Mouse (Mus musculus): Measurements from ENCODE around the gene Cenpb.

Cenpb gene

DNA sequence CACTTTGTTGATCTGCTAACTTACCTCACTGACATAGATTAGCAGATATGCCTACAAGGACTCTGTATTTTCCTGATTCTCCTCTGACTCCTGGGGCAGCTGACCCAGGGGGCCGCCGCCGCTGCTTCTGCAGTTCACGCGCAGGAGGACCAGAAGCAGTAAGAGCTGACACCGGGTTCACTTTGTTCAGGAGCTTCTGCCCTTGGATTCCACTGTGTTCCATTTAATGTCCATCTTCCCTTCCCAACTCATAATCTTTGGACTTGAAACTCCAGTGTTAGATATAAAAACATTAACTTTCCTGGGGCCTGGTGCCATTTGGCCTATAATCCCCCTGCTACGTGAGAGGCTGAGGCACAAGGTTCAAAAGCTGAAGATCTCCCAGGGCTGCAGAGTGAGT lies 15.9 kb downstream of the Cenpb start:
- DNase-seq: no peak

GRCm38 (mm10) chr2:131160671-131161111 lies 19.2 kb downstream of the Cenpb start:
- DNase-seq: no peak

GRCm38 (mm10) chr2:131159938-131160581 lies 19.8 kb downstream of the Cenpb start, which contains the start of gene 1700037H04Rik:
Gene 1700037H04Rik, minus strand, starts transcription at chr2:131160081.
- peak; percentile 95 for DNase-seq

- DNase-seq: no peak
Measured at GRCm38 (mm10) chr2:131159491-131159910, 20.4 kb downstream of the Cenpb start.

DNA sequence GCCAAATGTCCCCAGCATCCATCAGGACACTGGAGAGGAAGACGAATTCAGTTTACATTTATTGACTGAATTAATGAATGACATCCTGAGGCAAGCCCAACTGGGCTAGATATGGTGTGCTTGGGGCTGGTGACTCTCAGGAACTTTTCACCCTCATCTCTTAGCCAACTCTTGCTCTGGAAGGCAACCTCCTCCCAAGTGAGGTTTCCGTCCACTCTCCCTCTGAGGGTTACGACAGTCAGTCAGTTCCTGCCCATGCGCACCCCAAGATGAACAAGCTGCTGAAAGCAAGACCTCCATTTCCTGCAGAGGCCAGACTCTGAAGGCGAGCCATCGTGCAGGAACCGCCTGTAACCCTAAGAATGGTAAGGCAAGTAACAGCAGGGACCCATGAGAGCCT lies 22.9 kb downstream of the Cenpb start:
- DNase-seq: no peak

GRCm38 (mm10) chr2:131154036-131154435 lies 25.8 kb downstream of the Cenpb start:
- no peak for DNase-seq

- no peak for DNase-seq
Measured at GRCm38 (mm10) chr2:131152166-131152730, 27.6 kb downstream of the Cenpb start.

GRCm38 (mm10) chr2:131149254-131149578 lies 30.7 kb downstream of the Cenpb start:
- DNase-seq: no peak

DNA sequence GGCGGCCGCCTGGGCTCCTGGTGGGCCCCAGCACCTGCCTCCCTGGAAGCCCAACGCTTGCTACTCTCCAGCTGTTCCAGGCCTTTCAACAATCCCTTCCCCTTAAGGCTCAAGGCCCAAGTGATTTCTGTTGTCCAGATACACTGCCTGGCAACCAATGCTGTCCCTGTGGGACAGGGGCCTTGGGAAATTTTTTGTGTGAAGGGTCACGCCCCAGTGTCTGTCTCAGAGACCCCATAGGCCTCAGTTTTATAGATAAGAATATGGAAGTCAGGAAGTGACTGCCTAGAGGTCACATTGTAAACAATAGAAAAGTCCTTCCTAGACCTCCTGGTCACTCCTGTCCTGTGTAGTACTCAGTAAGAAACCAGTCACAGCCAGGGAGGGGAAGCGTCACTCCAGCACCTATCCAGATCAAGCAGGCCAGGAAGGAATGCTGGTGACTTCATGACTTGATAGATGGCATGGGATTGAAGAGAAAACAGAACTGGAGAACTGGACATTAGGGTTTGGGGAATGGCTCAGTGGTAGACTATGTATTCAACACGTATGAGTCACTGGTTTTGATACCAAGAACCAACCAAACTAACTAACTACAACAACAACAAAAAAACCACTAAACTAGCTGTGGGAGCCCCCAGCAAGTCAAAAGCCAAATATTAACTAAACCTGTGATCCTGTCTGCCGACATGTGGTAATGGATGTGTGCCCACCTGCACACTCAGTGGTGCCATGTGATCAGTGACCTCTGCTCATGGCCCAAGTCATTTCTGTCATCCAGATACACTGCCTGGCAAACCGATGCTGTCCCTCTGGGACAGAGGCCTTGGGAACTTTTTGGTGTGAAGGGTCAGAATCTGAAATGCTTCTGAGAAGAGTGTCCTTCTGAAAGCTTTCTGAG lies 31.3 kb downstream of the Cenpb start:
- DNase-seq: no peak

- DNase-seq: no peak
Measured at GRCm38 (mm10) chr2:131147043-131147365, 32.9 kb downstream of the Cenpb start.

GRCm38 (mm10) chr2:131146193-131147042 lies 33.4 kb downstream of the Cenpb start:
- DNase-seq: no peak

DNA sequence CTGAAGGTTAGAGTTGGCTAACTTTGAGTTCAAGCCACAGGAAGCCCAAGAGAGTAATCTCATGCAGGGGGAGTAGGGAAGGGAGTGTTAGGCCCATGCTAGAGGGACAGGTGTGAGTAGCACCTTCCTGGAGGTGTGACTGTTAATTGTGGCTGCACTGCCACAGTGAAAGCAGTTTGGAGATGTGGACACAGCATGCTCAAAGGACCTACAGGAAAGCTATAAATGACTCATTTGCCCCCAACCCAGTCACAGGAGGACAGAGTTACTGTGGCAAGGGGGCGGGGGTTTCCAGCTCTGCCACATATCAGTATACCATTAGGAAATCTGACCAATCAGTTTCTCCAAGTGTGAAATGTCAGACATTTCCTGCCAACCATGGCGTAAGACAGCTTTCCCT lies 34.3 kb downstream of the Cenpb start:
- no peak for DNase-seq

DNA sequence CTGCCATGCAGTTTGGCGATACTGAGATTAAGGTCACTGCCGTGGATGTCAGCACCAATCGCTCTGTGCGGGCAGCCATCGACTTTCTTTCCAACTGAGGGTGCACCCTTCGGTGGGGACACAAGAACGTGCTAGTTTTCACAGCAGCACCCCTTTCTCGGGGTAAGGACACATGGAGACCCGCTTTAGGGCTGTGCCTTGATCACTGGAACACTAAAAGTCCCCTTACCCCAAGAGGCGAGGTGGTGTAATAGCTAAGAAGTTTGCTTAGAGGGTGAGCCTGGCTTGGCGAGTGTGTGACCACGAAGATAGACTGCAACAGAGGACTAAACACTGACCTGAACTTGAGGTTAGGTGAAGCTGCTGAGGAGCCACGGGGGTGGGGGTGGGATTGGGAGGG lies 34.7 kb downstream of the Cenpb start:
- DNase-seq: no peak

- no peak for DNase-seq
Measured at GRCm38 (mm10) chr2:131143007-131143780, 36.7 kb downstream of the Cenpb start.

GRCm38 (mm10) chr2:131142592-131142991 lies 37.3 kb downstream of the Cenpb start:
- no peak for DNase-seq

- no peak for DNase-seq
Measured at GRCm38 (mm10) chr2:131141336-131141986, 38.4 kb downstream of the Cenpb start.

DNA sequence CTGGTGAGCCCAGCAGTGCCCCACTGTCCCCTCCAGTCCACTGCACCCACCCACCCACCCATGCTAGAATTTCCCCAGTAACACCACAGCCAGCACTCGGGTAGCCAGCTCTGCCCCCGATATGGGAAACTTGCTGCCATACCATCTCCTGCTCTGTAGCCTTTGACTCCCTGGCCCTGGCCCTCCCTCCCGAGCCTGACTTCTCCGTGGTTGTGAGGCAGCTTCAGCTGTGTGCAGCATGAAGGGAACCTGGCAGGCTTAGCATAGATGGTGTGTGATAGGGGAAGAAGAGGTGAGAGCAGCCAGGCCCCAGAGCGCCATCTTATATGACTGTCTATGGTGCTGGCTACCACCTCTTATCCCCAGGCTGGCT lies 39.3 kb downstream of the Cenpb start:
- no peak for DNase-seq

DNA sequence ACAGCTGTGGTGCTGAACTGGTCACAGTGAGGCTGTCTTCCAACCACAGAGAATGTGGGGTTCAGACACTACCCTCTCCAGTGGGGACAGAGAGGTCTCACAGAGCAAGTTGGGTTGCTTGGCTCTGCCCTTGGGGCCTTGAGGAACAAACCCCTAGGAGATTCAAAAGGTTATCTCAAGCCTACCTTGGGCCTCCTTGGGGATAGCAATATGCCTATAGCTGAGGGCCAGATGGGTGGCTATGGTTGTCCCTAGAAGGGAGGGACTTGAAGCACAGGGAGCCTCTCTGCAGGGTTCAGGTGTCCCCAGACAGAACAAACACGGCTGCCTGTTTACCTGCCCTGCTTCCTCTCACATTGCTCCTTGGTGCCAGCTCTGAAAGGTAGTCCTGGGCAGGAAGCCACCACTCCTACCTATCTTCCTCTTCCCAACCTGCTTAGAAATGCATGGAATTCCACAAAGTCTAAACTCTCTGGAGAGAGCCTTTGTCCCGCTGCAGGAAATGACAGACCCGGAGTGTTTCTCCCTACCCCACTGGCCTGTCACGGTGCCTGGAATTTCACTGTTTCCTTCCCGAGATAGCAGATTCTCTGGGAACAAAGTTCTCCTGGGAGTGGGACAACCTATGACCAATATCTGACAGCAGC lies 39.9 kb downstream of the Cenpb start:
- DNase-seq: no peak

GRCm38 (mm10) chr2:131139287-131139686 lies 40.6 kb downstream of the Cenpb start:
- DNase-seq: no peak

GRCm38 (mm10) chr2:131138760-131139159 lies 41.1 kb downstream of the Cenpb start:
- no peak for DNase-seq

- no peak for DNase-seq
Measured at GRCm38 (mm10) chr2:131138296-131138695, 41.6 kb downstream of the Cenpb start.

Data from cerebellum, adult 11 months (tissue).